Mouse (Mus musculus) kidney, postnatal 25 days (tissue): ENCODE results near the gene Gm29866.
"Not testable (repeated sequence)": the region's sequence is repeated elsewhere in the genome, so short reads cannot be mapped to it uniquely, and the experiment has no call there.

Experiments used
- DNase-seq, 2 experiments: peaks; one replicate each; pipeline ENCODE4 v3.0.0; 2021; ENCODE audit warnings: mixed read lengths in 2 of 2

Gene Gm29866

DNA sequence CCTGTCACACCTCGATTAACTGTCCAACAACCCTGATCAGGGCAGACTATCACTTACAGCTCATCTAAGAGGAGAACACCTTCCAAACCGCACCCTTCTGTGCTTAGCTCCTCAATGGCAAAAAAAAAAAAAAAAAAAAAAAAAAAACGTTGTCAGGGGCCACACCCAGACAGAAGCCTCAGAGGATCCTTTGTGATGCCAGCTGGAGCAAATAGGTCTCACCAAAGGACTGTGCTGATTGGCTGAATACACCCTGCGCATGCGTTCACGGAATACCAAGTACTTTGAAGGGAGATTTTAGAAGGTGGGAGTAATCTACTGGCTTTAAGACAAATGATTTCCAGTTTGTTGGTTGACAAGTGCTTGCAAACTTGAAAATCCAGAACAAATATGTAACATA is at the start of gene Gm29866:
TSS of gene Gm29866 (minus strand) at position 101 of the 400 bp plus-strand sequence.
- DNase-seq, result not testable (repeated sequence)
